22 mouse cellular contexts compared by ENCODE assay signal in the genomic region with DNA sequence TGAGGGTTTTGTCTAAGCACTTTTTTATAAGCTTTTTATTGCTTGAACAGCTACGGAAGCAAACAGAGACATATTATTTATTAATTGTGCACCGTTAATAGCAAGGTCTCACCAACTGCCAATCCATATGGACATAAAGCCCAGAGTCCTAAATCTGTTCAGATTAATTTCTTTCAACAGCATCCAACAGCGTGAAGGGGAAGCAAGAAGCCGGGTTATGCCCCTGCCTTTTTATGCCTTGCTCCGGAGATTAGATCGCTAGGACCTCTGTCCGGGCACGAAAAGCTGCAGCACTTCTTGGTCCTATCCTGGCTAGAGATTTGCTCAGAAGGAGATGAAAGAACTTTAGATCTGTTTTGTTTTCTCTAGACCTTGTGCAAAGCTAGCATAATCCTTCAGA.
A peak's percentile ranks its signal among the peaks of the same experiment; 100 is the strongest.
DNase-seq lines count a peak whose midpoint lies in the region; ATAC-seq and TF ChIP-seq lines count a peak whose summit lies in the region.
"Had no signal": no experiment of that assay in that cellular context is flagged by ENCODE, and none has a peak within 500 bp of the region (broad histone marks: within the 10 kb centered on the region; RNA-seq: fewer than 3 reads in every experiment).

No protein-coding gene starts in this region.

- 28% methylated on average over 8 of the region's 8 CpGs for WGBS in midbrain, embryonic 10.5 days
- WGBS in midbrain, embryonic 13.5 days, result 17% methylated on average over 8 of the region's 8 CpGs

- H3K4me3 ChIP-seq in midbrain, embryonic 10.5 days, result no peak overlapping the region
- H3K4me3 ChIP-seq in midbrain, embryonic 13.5 days (replicated peaks), result no peak overlapping the region
- H3K4me3 ChIP-seq: embryonic facial prominence, embryonic 12.5 days; embryonic facial prominence, embryonic 15.5 days; forebrain, embryonic 15.5 days; heart, adult 2 months; heart, embryonic 10.5 days; hindbrain, embryonic 13.5 days; intestine, embryonic 15.5 days had no signal

- no peak overlapping the region for H3K4me2 ChIP-seq in midbrain, embryonic 13.5 days (replicated peaks)
- H3K4me2 ChIP-seq: embryonic facial prominence, embryonic 12.5 days; embryonic facial prominence, embryonic 15.5 days; forebrain, embryonic 15.5 days; hindbrain, embryonic 13.5 days; intestine, embryonic 15.5 days had no signal

- H3K9ac ChIP-seq in midbrain, embryonic 13.5 days (replicated peaks), result no peak overlapping the region
- H3K9ac ChIP-seq: embryonic facial prominence, embryonic 12.5 days; embryonic facial prominence, embryonic 15.5 days; forebrain, embryonic 15.5 days; hindbrain, embryonic 13.5 days; intestine, embryonic 15.5 days had no signal

- no peaks in the 10 kb centered on the region for H3K27me3 ChIP-seq in midbrain, embryonic 10.5 days (ENCODE audit: low read depth, poor library complexity, severe bottlenecking)
- no peaks in the 10 kb centered on the region for H3K27me3 ChIP-seq in midbrain, embryonic 13.5 days
- H3K27me3 ChIP-seq: embryonic facial prominence, embryonic 12.5 days; embryonic facial prominence, embryonic 15.5 days; forebrain, embryonic 15.5 days; hindbrain, embryonic 13.5 days; intestine, embryonic 15.5 days had no signal

- H3K36me3 ChIP-seq in midbrain, embryonic 10.5 days, result no peaks in the 10 kb centered on the region
- H3K36me3 ChIP-seq in midbrain, embryonic 13.5 days, result no peaks in the 10 kb centered on the region
- H3K36me3 ChIP-seq: embryonic facial prominence, embryonic 12.5 days; embryonic facial prominence, embryonic 15.5 days; forebrain, embryonic 15.5 days; heart, embryonic 10.5 days; hindbrain, embryonic 13.5 days; intestine, embryonic 15.5 days had no signal

- no peaks in the 10 kb centered on the region for H3K9me3 ChIP-seq in midbrain, embryonic 10.5 days (replicated peaks)
- H3K9me3 ChIP-seq in midbrain, embryonic 13.5 days, result no peaks in the 10 kb centered on the region
- H3K9me3 ChIP-seq: embryonic facial prominence, embryonic 12.5 days; embryonic facial prominence, embryonic 15.5 days; forebrain, embryonic 15.5 days; heart, embryonic 10.5 days; hindbrain, embryonic 13.5 days; intestine, embryonic 15.5 days had no signal

- DNase-seq in midbrain, embryonic 10.5 days (ENCODE audit: low spot score), result peak; percentile 34
- peak; percentile 31 for DNase-seq in brain, embryonic 14.5 days (ENCODE audit: low read depth)
- DNase-seq in embryo, embryonic 10.5 days (ENCODE audit: low spot score), result peak; percentile 5
- peak; percentile 64 for DNase-seq in retina, postnatal 1 day
- DNase-seq in adrenal gland, adult 2 months, result no peak
- DNase-seq: adrenal gland, adult 8-10 months; adrenal gland, postnatal 25 days; cerebellum, adult 18-20 months; cerebellum, adult 9-10 months; cerebellum, postnatal 14 days; gastrocnemius, postnatal 10 days; gastrocnemius, postnatal 36 days; heart, adult 2 months had no signal

- peaks cover 23% of the 10 kb centered on the region for H3K4me1 ChIP-seq in midbrain, embryonic 10.5 days
- peaks cover 5% of the 10 kb centered on the region; the same call in 1 of the 2 replicates for H3K4me1 ChIP-seq in midbrain, embryonic 13.5 days (replicated peaks)
- H3K4me1 ChIP-seq: embryonic facial prominence, embryonic 12.5 days; embryonic facial prominence, embryonic 15.5 days; forebrain, embryonic 15.5 days; heart, embryonic 10.5 days; hindbrain, embryonic 13.5 days; intestine, embryonic 15.5 days had no signal

- TF ChIP-seq POLR2A in brain, embryonic 14.5 days (IDR thresholded peaks at IDR 0.05; ENCODE audit: borderline replicate concordance, extremely low read depth, insufficient read depth, insufficient read length, poor library complexity, severe bottlenecking), result no peak

- H3K27ac ChIP-seq in midbrain, embryonic 10.5 days (replicated peaks), result no peak overlapping the region
- H3K27ac ChIP-seq in midbrain, embryonic 13.5 days, result no peak overlapping the region
- H3K27ac ChIP-seq: embryonic facial prominence, embryonic 12.5 days; embryonic facial prominence, embryonic 15.5 days; forebrain, embryonic 15.5 days; heart, adult 2 months; heart, embryonic 10.5 days; hindbrain, embryonic 13.5 days; intestine, embryonic 15.5 days had no signal

- TF ChIP-seq CTCF in brain, embryonic 14.5 days (IDR thresholded peaks at IDR 0.05; ENCODE audit: borderline replicate concordance, extremely low read depth, insufficient read depth, insufficient read length), result no peak

- no peak for ATAC-seq in midbrain, embryonic 13.5 days
- ATAC-seq: CD4-positive, CD25-positive, alpha-beta regulatory T cell, adult 4 months; forebrain, embryonic 15.5 days; hindbrain, embryonic 16.5 days; intestine, embryonic 15.5 days had no signal
